Mouse (Mus musculus): ENCODE measurements around the gene Ankar. TPM values are rescaled to one million over a fixed set of nuclear protein-coding genes. Genes with fewer than 3 reads are reported as not detected.

Gene Ankar
- polyA plus RNA-seq, 1 experiment from 2014 or later = not detected

GRCm38 (mm10) chr1:72716421-72716820 lies 16.0 kb upstream of the Ankar start:
- no peak for ATAC-seq

GRCm38 (mm10) chr1:72715593-72716361 lies 15.4 kb upstream of the Ankar start:
- no peak overlapping the region for H3K27ac ChIP-seq (ENCODE audit: low read depth, low read length)
- no peak overlapping the region for H3K4me3 ChIP-seq (ENCODE audit: low read depth, low read length)
- no peaks in the 10 kb centered on the region for H3K9me3 ChIP-seq (replicated peaks; ENCODE audit: control insufficient read depth, low read length)
- no peak for DNase-seq (ENCODE audit: low spot score)
- peaks cover 11% of the 10 kb centered on the region for H3K4me1 ChIP-seq (ENCODE audit: control insufficient read depth, insufficient read depth, low read length)
- 79% methylated on average over 3 of the region's 3 CpGs for whole genome bisulfite sequencing
- H3K27me3 ChIP-seq (replicated peaks; ENCODE audit: control insufficient read depth, insufficient read depth, low read length) = no peaks in the 10 kb centered on the region
- peaks cover 42% of the 10 kb centered on the region for H3K36me3 ChIP-seq (ENCODE audit: control insufficient read depth, insufficient read depth, low read length)
- H3K4me2 ChIP-seq (ENCODE audit: low read length) = no peak overlapping the region
- no peak for ATAC-seq
- no peak overlapping the region for H3K9ac ChIP-seq (ENCODE audit: low read length)

More at GRCm38 (mm10) chr1:72716421-72716820, 16.0 kb upstream of the Ankar start:
- 54% methylated on average over 2 of the region's 2 CpGs for WGBS
- no peak overlapping the region for H3K27ac ChIP-seq (ENCODE audit: low read depth, low read length)
- H3K27me3 ChIP-seq (replicated peaks; ENCODE audit: control insufficient read depth, insufficient read depth, low read length) = no peaks in the 10 kb centered on the region
- DNase-seq (ENCODE audit: low spot score) = no peak
- peaks cover 42% of the 10 kb centered on the region for H3K36me3 ChIP-seq (ENCODE audit: control insufficient read depth, insufficient read depth, low read length)
- H3K9me3 ChIP-seq (replicated peaks; ENCODE audit: control insufficient read depth, low read length) = no peaks in the 10 kb centered on the region
- H3K4me2 ChIP-seq (ENCODE audit: low read length) = no peak overlapping the region
- H3K9ac ChIP-seq (ENCODE audit: low read length) = no peak overlapping the region
- peaks cover 11% of the 10 kb centered on the region for H3K4me1 ChIP-seq (ENCODE audit: control insufficient read depth, insufficient read depth, low read length)
- H3K4me3 ChIP-seq (ENCODE audit: low read depth, low read length) = no peak overlapping the region

GRCm38 (mm10) chr1:72715065-72715464 lies 14.7 kb upstream of the Ankar start:
- Histone ChIP-seq H3K27ac (ENCODE audit: low read depth, low read length) (no peak overlapping the region), H3K4me2 (ENCODE audit: low read length) (no peak overlapping the region), H3K9ac (ENCODE audit: low read length) (no peak overlapping the region), H3K4me1 (ENCODE audit: control insufficient read depth, insufficient read depth, low read length) (peaks cover 11% of the 10 kb centered on the region), H3K4me3 (ENCODE audit: low read depth, low read length) (no peak overlapping the region), H3K36me3 (ENCODE audit: control insufficient read depth, insufficient read depth, low read length) (peaks cover 39% of the 10 kb centered on the region), H3K27me3 (replicated peaks; ENCODE audit: control insufficient read depth, insufficient read depth, low read length) (no peaks in the 10 kb centered on the region), H3K9me3 (replicated peaks; ENCODE audit: control insufficient read depth, low read length) (no peaks in the 10 kb centered on the region)
- ATAC-seq (no peak), DNase-seq (ENCODE audit: low spot score) (no peak)
- 90% methylated on average over 1 of the region's 1 CpGs for WGBS

- no peak for DNase-seq (ENCODE audit: low spot score)
- no peaks in the 10 kb centered on the region for H3K27me3 ChIP-seq (replicated peaks; ENCODE audit: control insufficient read depth, insufficient read depth, low read length)
- no peak for ATAC-seq
- H3K9ac ChIP-seq (ENCODE audit: low read length) = no peak overlapping the region
- no peak overlapping the region for H3K4me2 ChIP-seq (ENCODE audit: low read length)
- peaks cover 39% of the 10 kb centered on the region for H3K36me3 ChIP-seq (ENCODE audit: control insufficient read depth, insufficient read depth, low read length)
- H3K27ac ChIP-seq (ENCODE audit: low read depth, low read length) = no peak overlapping the region
- WGBS = 78% methylated on average over 4 of the region's 4 CpGs
- H3K4me3 ChIP-seq (ENCODE audit: low read depth, low read length) = no peak overlapping the region
- peaks cover 11% of the 10 kb centered on the region for H3K4me1 ChIP-seq (ENCODE audit: control insufficient read depth, insufficient read depth, low read length)
- no peaks in the 10 kb centered on the region for H3K9me3 ChIP-seq (replicated peaks; ENCODE audit: control insufficient read depth, low read length)
Observed at GRCm38 (mm10) chr1:72714547-72714946, 14.2 kb upstream of the Ankar start.

GRCm38 (mm10) chr1:72711684-72712083 lies 11.3 kb upstream of the Ankar start:
- H3K4me2 ChIP-seq (ENCODE audit: low read length) = peak overlapping the region; percentile 80
- no peak for DNase-seq (ENCODE audit: low spot score)
- H3K27ac ChIP-seq (ENCODE audit: low read depth, low read length) = peak overlapping the region; percentile 86
- peak overlapping the region; percentile 72 for H3K4me3 ChIP-seq (ENCODE audit: low read depth, low read length)
- peaks cover 11% of the 10 kb centered on the region for H3K4me1 ChIP-seq (ENCODE audit: control insufficient read depth, insufficient read depth, low read length)
- no peaks in the 10 kb centered on the region for H3K9me3 ChIP-seq (replicated peaks; ENCODE audit: control insufficient read depth, low read length)
- H3K9ac ChIP-seq (ENCODE audit: low read length) = peak overlapping the region; percentile 90
- peaks cover 36% of the 10 kb centered on the region for H3K36me3 ChIP-seq (ENCODE audit: control insufficient read depth, insufficient read depth, low read length)
- H3K27me3 ChIP-seq (replicated peaks; ENCODE audit: control insufficient read depth, insufficient read depth, low read length) = no peaks in the 10 kb centered on the region
- ATAC-seq = no peak
- WGBS = 2% methylated on average over 17 of the region's 17 CpGs

- Histone ChIP-seq H3K4me1 (ENCODE audit: control insufficient read depth, insufficient read depth, low read length) (peaks cover 11% of the 10 kb centered on the region), H3K27ac (ENCODE audit: low read depth, low read length) (peak within 1 kb of the TSS; percentile 86), H3K36me3 (ENCODE audit: control insufficient read depth, insufficient read depth, low read length) (peaks cover 35% of the 10 kb centered on the region), H3K4me2 (ENCODE audit: low read length) (peak within 1 kb of the TSS; percentile 80), H3K9ac (ENCODE audit: low read length) (peak within 1 kb of the TSS; percentile 90), H3K9me3 (replicated peaks; ENCODE audit: control insufficient read depth, low read length) (no peaks in the 10 kb centered on the region), H3K27me3 (replicated peaks; ENCODE audit: control insufficient read depth, insufficient read depth, low read length) (no peaks in the 10 kb centered on the region), H3K4me3 (ENCODE audit: low read depth, low read length) (peak within 1 kb of the TSS; percentile 72)
- WGBS = 3% methylated on average over 68 of the region's 68 CpGs
- peak; percentile 94 for ATAC-seq
- DNase-seq (ENCODE audit: low spot score) = peak; percentile 99
Observed at GRCm38 (mm10) chr1:72710753-72711653, 10.6 kb upstream of the Ankar start, which contains the start of gene Rpl37a. TSS of gene Rpl37a (plus strand) at chr1:72711290.

GRCm38 (mm10) chr1:72707525-72707924 lies 7.1 kb upstream of the Ankar start:
- Histone ChIP-seq H3K9me3 (replicated peaks; ENCODE audit: control insufficient read depth, low read length) (no peaks in the 10 kb centered on the region), H3K36me3 (ENCODE audit: control insufficient read depth, insufficient read depth, low read length) (peaks cover under 1% of the 10 kb centered on the region), H3K27me3 (replicated peaks; ENCODE audit: control insufficient read depth, insufficient read depth, low read length) (no peaks in the 10 kb centered on the region), H3K4me2 (ENCODE audit: low read length) (no peak overlapping the region), H3K4me1 (ENCODE audit: control insufficient read depth, insufficient read depth, low read length) (peaks cover 4% of the 10 kb centered on the region), H3K27ac (ENCODE audit: low read depth, low read length) (no peak overlapping the region), H3K9ac (ENCODE audit: low read length) (no peak overlapping the region), H3K4me3 (ENCODE audit: low read depth, low read length) (no peak overlapping the region)
- DNase-seq (ENCODE audit: low spot score) (no peak), ATAC-seq (no peak)
- 70% methylated on average over 4 of the region's 4 CpGs for WGBS

GRCm38 (mm10) chr1:72698651-72699050 lies 1.7 kb downstream of the Ankar start:
- DNase-seq (ENCODE audit: low spot score) (no peak), ATAC-seq (no peak)
- no peaks in the 10 kb centered on the region for H3K27me3 ChIP-seq (replicated peaks; ENCODE audit: control insufficient read depth, insufficient read depth, low read length)
- H3K27ac ChIP-seq (ENCODE audit: low read depth, low read length) = no peak overlapping the region
- no peak overlapping the region for H3K4me2 ChIP-seq (ENCODE audit: low read length)
- no peak overlapping the region for H3K9ac ChIP-seq (ENCODE audit: low read length)
- H3K9me3 ChIP-seq (replicated peaks; ENCODE audit: control insufficient read depth, low read length) = no peaks in the 10 kb centered on the region
- H3K36me3 ChIP-seq (ENCODE audit: control insufficient read depth, insufficient read depth, low read length) = no peaks in the 10 kb centered on the region
- WGBS = 46% methylated on average over 4 of the region's 4 CpGs
- H3K4me1 ChIP-seq (ENCODE audit: control insufficient read depth, insufficient read depth, low read length) = no peaks in the 10 kb centered on the region
- no peak overlapping the region for H3K4me3 ChIP-seq (ENCODE audit: low read depth, low read length)

Data from forebrain, embryonic 14.5 days (tissue).